Mouse (Mus musculus): ENCODE measurements around the gene Arl9. TPM values are rescaled to one million over a fixed set of nuclear protein-coding genes. Genes with fewer than 3 reads are reported as not detected.

Arl9 gene
- polyA plus RNA-seq, 1 experiment from 2014 or later, result not detected

DNA sequence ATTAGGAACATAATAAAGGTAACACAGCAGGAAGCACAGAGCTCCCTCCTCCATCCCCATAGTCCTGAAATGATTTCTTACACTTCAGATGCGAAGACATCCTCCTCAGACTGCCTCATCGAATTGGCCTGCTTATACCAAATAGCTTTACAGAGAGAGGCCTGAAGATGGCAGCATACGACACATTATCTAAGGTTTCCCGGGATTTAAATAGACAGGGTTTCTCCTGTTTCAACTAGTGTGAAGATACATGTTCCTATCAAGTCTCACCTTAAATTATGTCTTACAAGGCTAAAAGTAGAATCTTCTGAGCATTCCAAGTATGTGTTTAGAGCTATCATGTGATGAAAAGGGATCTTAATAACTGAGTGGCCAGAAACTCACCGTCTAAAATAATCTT lies 5.4 kb upstream of the Arl9 start:
- H3K4me1 ChIP-seq (ENCODE audit: control insufficient read depth, insufficient read depth, low read length), result no peaks in the 10 kb centered on the region
- H3K9me3 ChIP-seq (ENCODE audit: control insufficient read depth, low read length), result no peaks in the 10 kb centered on the region
- H3K9ac ChIP-seq (ENCODE audit: low read length), result no peak overlapping the region
- H3K4me2 ChIP-seq (ENCODE audit: low read depth, severe bottlenecking), result no peak overlapping the region
- DNase-seq (ENCODE audit: low spot score) (peak; percentile 32), ATAC-seq (ENCODE audit: insufficient number of reproducible peaks, low FRiP score, low TSS enrichment, low read depth) (no peak)
- no peak overlapping the region for H3K27ac ChIP-seq (replicated peaks; ENCODE audit: low read depth, low read length)
- H3K27me3 ChIP-seq (ENCODE audit: control insufficient read depth, insufficient read depth, low read length), result no peaks in the 10 kb centered on the region
- peaks cover 14% of the 10 kb centered on the region; the same call in 1 of the 2 replicates for H3K36me3 ChIP-seq (ENCODE audit: control insufficient read depth, insufficient read depth, low read length)
- 65% methylated on average over 5 of the region's 5 CpGs for WGBS
- no peak overlapping the region for H3K4me3 ChIP-seq (ENCODE audit: low read depth, low read length)

GRCm38 (mm10) chr5:77001192-77001591 lies 2.7 kb upstream of the Arl9 start:
- 87% methylated on average over 17 of the region's 17 CpGs for WGBS
- Histone ChIP-seq H3K9ac (ENCODE audit: low read length) (no peak overlapping the region), H3K4me2 (ENCODE audit: low read depth, severe bottlenecking) (no peak overlapping the region), H3K4me3 (ENCODE audit: low read depth, low read length) (no peak overlapping the region), H3K36me3 (ENCODE audit: control insufficient read depth, insufficient read depth, low read length) (peaks cover 11% of the 10 kb centered on the region; the same call in 1 of the 2 replicates), H3K27ac (replicated peaks; ENCODE audit: low read depth, low read length) (no peak overlapping the region), H3K9me3 (ENCODE audit: control insufficient read depth, low read length) (no peaks in the 10 kb centered on the region), H3K4me1 (ENCODE audit: control insufficient read depth, insufficient read depth, low read length) (no peaks in the 10 kb centered on the region), H3K27me3 (ENCODE audit: control insufficient read depth, insufficient read depth, low read length) (no peaks in the 10 kb centered on the region)
- DNase-seq (ENCODE audit: low spot score) (no peak), ATAC-seq (ENCODE audit: insufficient number of reproducible peaks, low FRiP score, low TSS enrichment, low read depth) (no peak)

- no peaks in the 10 kb centered on the region for H3K27me3 ChIP-seq (ENCODE audit: control insufficient read depth, insufficient read depth, low read length)
- H3K4me1 ChIP-seq (ENCODE audit: control insufficient read depth, insufficient read depth, low read length), result no peaks in the 10 kb centered on the region
- no peaks in the 10 kb centered on the region for H3K9me3 ChIP-seq (ENCODE audit: control insufficient read depth, low read length)
- DNase-seq (ENCODE audit: low spot score) (no peak), ATAC-seq (ENCODE audit: insufficient number of reproducible peaks, low FRiP score, low TSS enrichment, low read depth) (no peak)
- no peak overlapping the region for H3K9ac ChIP-seq (ENCODE audit: low read length)
- H3K4me2 ChIP-seq (ENCODE audit: low read depth, severe bottlenecking), result no peak overlapping the region
- no peaks in the 10 kb centered on the region for H3K36me3 ChIP-seq (ENCODE audit: control insufficient read depth, insufficient read depth, low read length)
- H3K27ac ChIP-seq (replicated peaks; ENCODE audit: low read depth, low read length), result no peak overlapping the region
- H3K4me3 ChIP-seq (ENCODE audit: low read depth, low read length), result no peak overlapping the region
- 89% methylated on average over 9 of the region's 9 CpGs for WGBS
Measured at GRCm38 (mm10) chr5:77010352-77010751, 6.5 kb downstream of the Arl9 start.

DNA sequence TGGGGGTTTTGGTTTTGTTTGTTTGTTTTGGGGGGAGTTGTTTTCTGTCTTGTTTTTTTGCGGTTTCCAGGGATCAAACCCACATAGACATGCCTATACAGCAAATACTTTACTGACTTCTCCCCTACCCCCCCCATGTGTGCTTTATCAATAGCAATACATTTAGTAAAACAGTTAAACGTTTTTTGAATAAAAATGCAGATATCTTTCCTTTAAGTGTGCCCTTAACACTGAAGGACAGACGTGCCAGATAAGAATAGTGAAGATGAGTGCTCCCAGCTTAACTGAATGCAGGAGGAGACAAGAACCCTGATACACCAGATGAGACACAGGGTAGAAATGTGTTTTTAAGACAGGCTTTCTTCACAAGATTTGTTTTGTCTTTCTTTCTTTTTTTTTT lies 7.2 kb downstream of the Arl9 start:
- H3K9me3 ChIP-seq (ENCODE audit: control insufficient read depth, low read length), result no peaks in the 10 kb centered on the region
- no peaks in the 10 kb centered on the region for H3K36me3 ChIP-seq (ENCODE audit: control insufficient read depth, insufficient read depth, low read length)
- H3K27me3 ChIP-seq (ENCODE audit: control insufficient read depth, insufficient read depth, low read length), result no peaks in the 10 kb centered on the region
- no peak overlapping the region for H3K27ac ChIP-seq (replicated peaks; ENCODE audit: low read depth, low read length)
- no peak overlapping the region for H3K4me3 ChIP-seq (ENCODE audit: low read depth, low read length)
- no peak for DNase-seq (ENCODE audit: low spot score)
- 67% methylated on average over 3 of the region's 3 CpGs for WGBS
- H3K4me2 ChIP-seq (ENCODE audit: low read depth, severe bottlenecking), result no peak overlapping the region
- no peaks in the 10 kb centered on the region for H3K4me1 ChIP-seq (ENCODE audit: control insufficient read depth, insufficient read depth, low read length)
- no peak overlapping the region for H3K9ac ChIP-seq (ENCODE audit: low read length)
- ATAC-seq (ENCODE audit: insufficient number of reproducible peaks, low FRiP score, low TSS enrichment, low read depth), result no peak

GRCm38 (mm10) chr5:77013171-77013570 lies 9.3 kb downstream of the Arl9 start:
- 88% methylated on average over 3 of the region's 3 CpGs for WGBS
- DNase-seq (ENCODE audit: low spot score), result no peak
- no peak for ATAC-seq (ENCODE audit: insufficient number of reproducible peaks, low FRiP score, low TSS enrichment, low read depth)

DNA sequence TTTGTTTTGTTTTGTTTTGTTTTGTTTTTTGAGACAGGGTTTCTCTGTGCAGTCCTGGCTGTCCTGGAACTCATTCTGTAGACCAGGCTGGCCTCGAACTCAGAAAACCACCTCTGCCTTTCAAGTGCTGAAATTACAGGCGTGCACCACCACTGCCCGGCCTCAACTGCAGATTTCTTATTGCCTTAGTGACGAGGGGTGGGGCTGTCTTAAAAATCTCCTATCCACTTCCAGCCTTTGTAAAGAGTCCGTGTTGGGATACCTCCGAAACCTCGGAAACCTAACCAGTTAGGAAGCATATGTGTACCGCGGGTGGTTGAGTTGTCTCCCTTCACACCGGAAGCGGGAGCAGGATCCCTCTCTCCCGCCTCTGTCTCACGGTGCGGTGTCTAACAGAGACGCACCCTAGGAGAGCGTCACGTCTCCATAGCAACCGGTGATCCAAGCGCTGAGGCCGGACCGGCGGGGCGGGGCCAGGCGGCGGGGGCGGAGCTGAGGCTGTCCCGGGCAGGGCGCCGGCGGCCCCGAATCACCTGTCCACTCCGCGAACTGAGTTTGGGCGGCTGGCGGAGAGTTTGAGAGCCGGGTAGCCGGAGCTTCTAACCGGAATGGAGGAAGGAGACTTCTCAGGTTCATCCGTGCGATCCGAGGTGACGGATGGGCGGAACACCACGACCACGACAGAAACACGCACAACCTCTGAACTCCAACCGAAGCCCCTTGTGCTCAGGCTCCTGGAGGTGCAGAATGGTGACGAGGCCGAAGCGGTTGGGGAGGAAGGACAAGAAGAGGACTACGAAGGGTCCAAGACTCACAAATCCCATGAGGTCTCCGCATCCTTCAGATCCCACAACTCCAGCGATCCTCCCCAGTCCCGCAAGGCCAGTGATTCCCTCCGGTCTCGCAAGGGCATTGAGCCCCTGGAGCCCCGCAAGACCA lies 12.0 kb downstream of the Arl9 start, which contains the start of gene Thegl:
TSS of gene Thegl (plus strand) at position 480 of the 939 bp plus-strand sequence.
- no peaks in the 10 kb centered on the region for H3K4me1 ChIP-seq (ENCODE audit: control insufficient read depth, insufficient read depth, low read length)
- H3K27me3 ChIP-seq (ENCODE audit: control insufficient read depth, insufficient read depth, low read length), result peaks cover 3% of the 10 kb centered on the region; the same call in 1 of the 2 replicates
- H3K36me3 ChIP-seq (ENCODE audit: control insufficient read depth, insufficient read depth, low read length), result no peaks in the 10 kb centered on the region
- no peak within 1 kb of the TSS for H3K27ac ChIP-seq (replicated peaks; ENCODE audit: low read depth, low read length)
- H3K9ac ChIP-seq (ENCODE audit: low read length), result no peak within 1 kb of the TSS
- H3K4me2 ChIP-seq (ENCODE audit: low read depth, severe bottlenecking), result peak within 1 kb of the TSS; percentile 71
- WGBS, result 10% methylated on average over 57 of the region's 57 CpGs
- H3K9me3 ChIP-seq (ENCODE audit: control insufficient read depth, low read length), result no peaks in the 10 kb centered on the region
- DNase-seq (ENCODE audit: low spot score) (peak; percentile 88), ATAC-seq (ENCODE audit: insufficient number of reproducible peaks, low FRiP score, low TSS enrichment, low read depth) (peak; percentile 91)
- peak within 1 kb of the TSS; percentile 37 for H3K4me3 ChIP-seq (ENCODE audit: low read depth, low read length)

More at GRCm38 (mm10) chr5:77013171-77013570, 9.3 kb downstream of the Arl9 start:
- H3K9me3 ChIP-seq (ENCODE audit: control insufficient read depth, low read length), result no peaks in the 10 kb centered on the region
- H3K27me3 ChIP-seq (ENCODE audit: control insufficient read depth, insufficient read depth, low read length), result peaks cover 3% of the 10 kb centered on the region; the same call in 1 of the 2 replicates
- no peaks in the 10 kb centered on the region for H3K4me1 ChIP-seq (ENCODE audit: control insufficient read depth, insufficient read depth, low read length)
- H3K4me3 ChIP-seq (ENCODE audit: low read depth, low read length), result no peak overlapping the region
- no peak overlapping the region for H3K9ac ChIP-seq (ENCODE audit: low read length)
- no peaks in the 10 kb centered on the region for H3K36me3 ChIP-seq (ENCODE audit: control insufficient read depth, insufficient read depth, low read length)
- H3K27ac ChIP-seq (replicated peaks; ENCODE audit: low read depth, low read length), result no peak overlapping the region
- no peak overlapping the region for H3K4me2 ChIP-seq (ENCODE audit: low read depth, severe bottlenecking)

GRCm38 (mm10) chr5:77028034-77028433 lies 24.2 kb downstream of the Arl9 start:
- Histone ChIP-seq H3K4me2 (ENCODE audit: low read depth, severe bottlenecking) (no peak overlapping the region), H3K36me3 (ENCODE audit: control insufficient read depth, insufficient read depth, low read length) (no peaks in the 10 kb centered on the region), H3K27ac (replicated peaks; ENCODE audit: low read depth, low read length) (no peak overlapping the region), H3K4me1 (ENCODE audit: control insufficient read depth, insufficient read depth, low read length) (no peaks in the 10 kb centered on the region), H3K4me3 (ENCODE audit: low read depth, low read length) (no peak overlapping the region), H3K9me3 (ENCODE audit: control insufficient read depth, low read length) (no peaks in the 10 kb centered on the region), H3K27me3 (ENCODE audit: control insufficient read depth, insufficient read depth, low read length) (no peaks in the 10 kb centered on the region), H3K9ac (ENCODE audit: low read length) (no peak overlapping the region)
- 72% methylated on average over 3 of the region's 3 CpGs for WGBS
- ATAC-seq (ENCODE audit: insufficient number of reproducible peaks, low FRiP score, low TSS enrichment, low read depth) (no peak), DNase-seq (ENCODE audit: low spot score) (no peak)

DNA sequence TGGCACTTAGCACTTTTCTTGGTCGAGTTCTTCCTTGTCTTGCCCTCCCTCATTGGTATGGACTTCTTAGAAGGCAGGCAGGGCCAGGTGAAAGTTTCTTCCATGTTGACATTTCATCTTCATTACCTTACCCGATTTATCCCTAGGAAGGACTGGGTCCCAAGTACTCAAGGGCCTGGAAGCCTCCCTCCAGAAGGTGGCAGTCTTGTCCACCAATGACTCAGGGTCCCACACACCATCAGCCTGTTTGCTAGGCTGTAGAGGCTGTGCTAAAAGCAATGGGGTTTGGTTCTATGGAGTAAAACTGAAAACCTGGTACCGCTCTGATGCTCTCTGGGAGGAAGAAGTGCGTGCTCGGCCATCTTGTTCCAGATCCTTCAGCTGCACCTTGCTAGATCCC lies 25.9 kb downstream of the Arl9 start:
- 78% methylated on average over 5 of the region's 5 CpGs for WGBS
- no peaks in the 10 kb centered on the region for H3K36me3 ChIP-seq (ENCODE audit: control insufficient read depth, insufficient read depth, low read length)
- no peak overlapping the region for H3K27ac ChIP-seq (replicated peaks; ENCODE audit: low read depth, low read length)
- no peaks in the 10 kb centered on the region for H3K9me3 ChIP-seq (ENCODE audit: control insufficient read depth, low read length)
- no peaks in the 10 kb centered on the region for H3K27me3 ChIP-seq (ENCODE audit: control insufficient read depth, insufficient read depth, low read length)
- no peak for ATAC-seq (ENCODE audit: insufficient number of reproducible peaks, low FRiP score, low TSS enrichment, low read depth)
- peak; percentile 27 for DNase-seq (ENCODE audit: low spot score)
- no peaks in the 10 kb centered on the region for H3K4me1 ChIP-seq (ENCODE audit: control insufficient read depth, insufficient read depth, low read length)
- no peak overlapping the region for H3K4me2 ChIP-seq (ENCODE audit: low read depth, severe bottlenecking)
- H3K9ac ChIP-seq (ENCODE audit: low read length), result no peak overlapping the region
- no peak overlapping the region for H3K4me3 ChIP-seq (ENCODE audit: low read depth, low read length)

Measured in limb, embryonic 11.5 days (tissue).